14 mouse cellular contexts compared by ENCODE assay signal in the genomic region with DNA sequence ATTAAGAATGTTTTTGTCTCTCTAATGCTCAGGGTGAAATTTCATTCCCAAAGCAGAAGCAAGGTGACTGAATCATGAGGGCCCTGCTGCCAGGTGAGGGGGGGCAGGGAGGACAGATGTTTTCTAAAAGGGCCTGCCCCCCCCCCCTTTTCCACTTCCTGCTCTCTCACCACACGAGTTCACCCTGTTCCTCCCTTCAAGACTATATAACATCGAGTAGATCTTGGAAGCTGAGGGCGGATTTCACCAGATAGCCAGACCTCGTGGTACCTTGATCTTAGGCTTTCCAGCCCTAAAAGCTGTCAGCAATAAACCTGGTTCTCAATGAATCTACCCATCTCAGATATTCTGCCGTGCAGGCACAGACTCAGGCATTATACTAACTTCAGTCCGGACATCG. TPM values are rescaled to one million over a fixed set of nuclear protein-coding genes. Genes with fewer than 3 reads are reported as not detected.
"Had no signal": no experiment of that assay in that cellular context is flagged by ENCODE, and none has a peak within 500 bp of the region (broad histone marks: within the 10 kb centered on the region; RNA-seq: fewer than 3 reads in every experiment).

No protein-coding gene starts in this region.

- DNase-seq: kidney, adult 2 months; kidney, postnatal 14 days; left cerebral cortex, postnatal 4 days; lung, adult 18-20 months; right cerebral cortex, adult 18-20 months had no signal

- H3K9me3 ChIP-seq: kidney, embryonic 15.5 days; midbrain, embryonic 13.5 days; neural tube, embryonic 15.5 days had no signal

- H3K4me3 ChIP-seq: kidney, embryonic 15.5 days; limb, embryonic 13.5 days; midbrain, embryonic 13.5 days; neural tube, embryonic 15.5 days had no signal

- H3K4me2 ChIP-seq: kidney, embryonic 15.5 days; limb, embryonic 13.5 days; midbrain, embryonic 13.5 days; neural tube, embryonic 15.5 days had no signal

- H3K27me3 ChIP-seq: kidney, embryonic 15.5 days; limb, embryonic 13.5 days; midbrain, embryonic 13.5 days; neural tube, embryonic 15.5 days had no signal

- H3K36me3 ChIP-seq: kidney, embryonic 15.5 days; limb, embryonic 13.5 days; midbrain, embryonic 13.5 days; neural tube, embryonic 15.5 days had no signal

- ATAC-seq: midbrain, embryonic 13.5 days had no signal

- H3K4me1 ChIP-seq: kidney, embryonic 15.5 days; midbrain, embryonic 13.5 days; neural tube, embryonic 15.5 days had no signal

- H3K9ac ChIP-seq: kidney, embryonic 15.5 days; limb, embryonic 13.5 days; midbrain, embryonic 13.5 days; neural tube, embryonic 15.5 days had no signal

- H3K27ac ChIP-seq: kidney, embryonic 15.5 days; limb, embryonic 13.5 days; midbrain, embryonic 13.5 days; neural tube, embryonic 15.5 days had no signal

RNA-seq across cellular contexts. Expression of gene Slc47a2, which starts 32.3 kb away (rescaled TPM):
- polyA plus RNA-seq: intestine, embryonic 14.5 days; kidney, embryonic 15.5 days; large intestine, adult 2 months; liver, adult 2 months; midbrain, embryonic 13.5 days; neural tube, embryonic 11.5 days; neural tube, embryonic 15.5 days; stomach, embryonic 14.5 days had no signal
